Mouse (Mus musculus) stomach, embryonic 14.5 days (tissue): ENCODE measurements around the gene Gsta3. TPM values are rescaled to one million over a fixed set of nuclear protein-coding genes. Genes with fewer than 3 reads are reported as not detected.
A peak's percentile ranks its signal among the peaks of the same experiment; 100 is the strongest.

Experiments used
- ATAC-seq: fragments of 200-750 bp; cut with Nextera tagmentation; 2 replicates; pipeline ENCODE4 v1.8.0; 2017; ENCODE audit warnings: low read depth, moderate TSS enrichment; ENCODE audit not compliant: insufficient number of reproducible peaks, insufficient read depth, low FRiP score
- H3K27ac ChIP-seq: fragments of 300-500 bp; sonication (generic); 2 replicates; pipeline ENCODE4 v1.5.1; 2014; ENCODE audit warnings: mild to moderate bottlenecking, low read length, moderate library complexity, mixed read lengths
- H3K27me3 ChIP-seq: fragments of 300-500 bp; sonication (generic); 2 replicates; pipeline ENCODE4 v1.6.1; 2014; ENCODE audit warnings: low read length, control low read depth, mixed read lengths; ENCODE audit not compliant: control insufficient read depth, insufficient read depth
- H3K36me3 ChIP-seq: fragments of 300-500 bp; sonication (generic); 2 replicates; pipeline ENCODE4 v1.6.1; 2014; ENCODE audit warnings: mild to moderate bottlenecking, control low read depth, low read length, moderate library complexity, mixed read lengths; ENCODE audit not compliant: control insufficient read depth, insufficient read depth
- H3K4me1 ChIP-seq: fragments of 300-500 bp; sonication (generic); 2 replicates; pipeline ENCODE4 v1.6.1; 2014; ENCODE audit warnings: low read length, control low read depth, mixed read lengths; ENCODE audit not compliant: control insufficient read depth, insufficient read depth
- H3K4me2 ChIP-seq: fragments of 300-500 bp; sonication (generic); replicated peaks from 2 replicates; pipeline ENCODE4 v1.6.1; 2014; ENCODE audit warnings: low read depth, low read length, control low read depth
- H3K4me3 ChIP-seq: fragments of 300-500 bp; sonication (generic); 2 replicates; pipeline ENCODE4 v1.5.1; 2014; ENCODE audit warnings: low read depth, low read length, control low read depth
- H3K9ac ChIP-seq: fragments of 300-500 bp; sonication (generic); replicated peaks from 2 replicates; pipeline ENCODE4 v1.6.1; 2014; ENCODE audit warnings: low read depth, mild to moderate bottlenecking, control low read depth, low read length, moderate library complexity, mixed read lengths
- H3K9me3 ChIP-seq: fragments of 300-500 bp; sonication (generic); 2 replicates; pipeline ENCODE4 v1.6.1; 2016; ENCODE audit warnings: low read depth, low read length, control low read depth; ENCODE audit not compliant: control insufficient read depth
- WGBS: fragments of 180-500 bp; shearing (Covaris S2); extraction: QIAGEN DNeasy Blood & Tissue Kit; methylation state at CpG from one replicate; pipeline ENCODE4 v1.1.7; 2014; 5-methylcytosine and 5-hydroxymethylcytosine counted together
- polyA plus RNA-seq: library from polyadenylated mRNA; unstranded; fragments of >200 nt; fragmentation: Nextera tagmentation; extraction: Ambion mirVana; gene quantifications from 2 replicates; pipeline ENCODE4 v1.2.1, GENCODE M21; 2014

The Gsta3 gene
- polyA plus RNA-seq, 1 experiment from 2014 or later: 3.3 TPM

DNA sequence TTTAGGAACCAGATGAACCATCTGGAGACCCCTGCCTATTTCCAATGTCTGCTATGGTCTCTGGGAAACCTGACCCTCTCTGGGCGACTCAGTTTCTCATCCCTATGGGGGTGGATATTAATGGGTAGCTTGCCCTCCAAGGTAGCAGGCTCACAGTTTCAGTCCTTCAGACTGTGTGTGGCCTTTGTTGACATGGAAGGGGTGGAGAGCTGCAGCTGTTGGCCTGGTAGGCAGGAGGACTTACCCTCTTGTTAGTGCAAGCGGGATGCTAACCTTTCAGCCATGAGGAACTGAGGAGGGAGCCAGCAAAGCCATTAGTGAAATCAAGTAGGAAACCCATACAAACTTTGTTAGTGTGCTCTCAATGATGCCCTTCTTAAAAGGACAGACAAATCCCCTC lies 10.0 kb upstream of the Gsta3 start:
- H3K27me3 ChIP-seq: no peaks in the 10 kb centered on the region
- WGBS: 62% methylated on average over 2 of the region's 2 CpGs

DNA sequence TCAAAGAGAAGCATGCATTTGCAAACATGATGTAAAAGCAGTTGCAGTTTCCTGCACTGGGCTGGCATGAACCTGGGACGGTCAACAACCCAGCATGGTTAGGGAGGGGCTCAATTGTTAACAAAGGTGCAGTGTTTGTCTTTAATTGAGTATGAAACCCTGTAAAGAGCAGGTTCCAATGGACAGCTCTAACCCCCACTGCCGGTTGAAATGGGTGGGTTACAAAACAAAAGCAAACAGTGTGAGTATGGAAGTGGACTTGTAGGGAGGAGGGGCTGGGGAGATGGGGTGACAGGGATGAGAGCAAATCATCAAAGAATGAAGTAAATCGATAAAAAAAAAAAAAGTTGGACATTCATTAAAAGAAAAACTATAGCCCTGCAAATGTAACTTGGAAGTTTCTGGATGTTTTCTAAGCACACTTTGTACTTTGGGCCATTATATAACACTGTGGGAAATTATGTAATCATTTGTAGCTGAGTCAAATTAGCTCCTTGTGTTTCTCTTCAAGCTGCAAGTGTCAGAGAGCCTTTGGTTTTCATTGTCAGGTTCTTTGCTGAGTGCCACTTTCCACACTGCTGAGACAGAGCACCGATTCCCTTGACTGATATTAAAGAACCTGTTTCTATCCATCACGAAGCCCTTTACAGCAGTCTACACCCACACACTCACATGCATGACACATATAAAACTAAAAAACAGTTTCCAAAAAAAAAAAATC lies 8.5 kb upstream of the Gsta3 start:
- no peaks in the 10 kb centered on the region for H3K4me1 ChIP-seq
- peak overlapping the region; percentile 17; the same call in 1 of the 2 replicates for H3K27ac ChIP-seq
- no peak overlapping the region for H3K4me2 ChIP-seq
- H3K9me3 ChIP-seq: no peaks in the 10 kb centered on the region
- no peak overlapping the region for H3K9ac ChIP-seq
- H3K36me3 ChIP-seq: no peaks in the 10 kb centered on the region
- peak; percentile 86 for ATAC-seq
- H3K4me3 ChIP-seq: no peak overlapping the region
- WGBS: 53% methylated on average over 5 of the region's 5 CpGs
- H3K27me3 ChIP-seq: no peaks in the 10 kb centered on the region

More for the DNA sequence above, 10.0 kb upstream of the Gsta3 start:
- no peak for ATAC-seq
- Histone ChIP-seq H3K36me3 (no peaks in the 10 kb centered on the region), H3K9ac (no peak overlapping the region), H3K27ac (no peak overlapping the region), H3K4me1 (no peaks in the 10 kb centered on the region), H3K9me3 (no peaks in the 10 kb centered on the region), H3K4me3 (no peak overlapping the region), H3K4me2 (no peak overlapping the region)

GRCm38 (mm10) chr1:21232516-21232915 lies 7.9 kb upstream of the Gsta3 start:
- peak overlapping the region; percentile 17; the same call in 1 of the 2 replicates for H3K27ac ChIP-seq
- WGBS: 87% methylated on average over 1 of the region's 1 CpGs
- no peak for ATAC-seq
- H3K4me3 ChIP-seq: no peak overlapping the region
- H3K9ac ChIP-seq: no peak overlapping the region
- H3K9me3 ChIP-seq: no peaks in the 10 kb centered on the region
- H3K4me2 ChIP-seq: no peak overlapping the region
- no peaks in the 10 kb centered on the region for H3K27me3 ChIP-seq
- H3K36me3 ChIP-seq: no peaks in the 10 kb centered on the region
- no peaks in the 10 kb centered on the region for H3K4me1 ChIP-seq

DNA sequence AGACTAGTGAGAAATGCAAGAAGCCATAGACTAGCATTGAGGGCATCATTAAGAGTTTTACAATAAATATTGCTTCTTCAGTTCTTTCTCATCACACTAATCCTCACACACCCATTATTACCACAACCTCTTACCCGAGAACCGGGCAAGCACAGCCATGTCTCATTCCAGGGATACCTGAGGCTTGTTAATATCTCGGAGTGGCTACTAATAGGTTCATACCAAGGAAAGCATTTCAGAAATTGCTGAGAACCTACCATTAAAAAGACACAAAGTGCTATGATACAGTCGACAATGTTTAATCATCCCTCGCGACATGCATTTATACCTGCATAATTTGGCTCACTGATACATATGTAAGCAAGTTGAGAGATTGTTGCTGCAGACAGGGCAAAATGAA lies 5.0 kb upstream of the Gsta3 start:
- Histone ChIP-seq H3K4me3 (no peak overlapping the region), H3K4me2 (no peak overlapping the region), H3K9me3 (no peaks in the 10 kb centered on the region), H3K27me3 (no peaks in the 10 kb centered on the region), H3K27ac (no peak overlapping the region), H3K9ac (no peak overlapping the region), H3K36me3 (no peaks in the 10 kb centered on the region), H3K4me1 (no peaks in the 10 kb centered on the region)
- 85% methylated on average over 6 of the region's 6 CpGs for WGBS
- no peak for ATAC-seq

GRCm38 (mm10) chr1:21241096-21241495 lies 707 bp downstream of the Gsta3 start:
- H3K36me3 ChIP-seq: no peaks in the 10 kb centered on the region
- 72% methylated on average over 1 of the region's 1 CpGs for WGBS
- ATAC-seq: no peak
- H3K9me3 ChIP-seq: no peaks in the 10 kb centered on the region
- no peak overlapping the region for H3K4me2 ChIP-seq
- no peak overlapping the region for H3K9ac ChIP-seq
- H3K27me3 ChIP-seq: no peaks in the 10 kb centered on the region
- no peak overlapping the region for H3K4me3 ChIP-seq
- no peaks in the 10 kb centered on the region for H3K4me1 ChIP-seq
- no peak overlapping the region for H3K27ac ChIP-seq

DNA sequence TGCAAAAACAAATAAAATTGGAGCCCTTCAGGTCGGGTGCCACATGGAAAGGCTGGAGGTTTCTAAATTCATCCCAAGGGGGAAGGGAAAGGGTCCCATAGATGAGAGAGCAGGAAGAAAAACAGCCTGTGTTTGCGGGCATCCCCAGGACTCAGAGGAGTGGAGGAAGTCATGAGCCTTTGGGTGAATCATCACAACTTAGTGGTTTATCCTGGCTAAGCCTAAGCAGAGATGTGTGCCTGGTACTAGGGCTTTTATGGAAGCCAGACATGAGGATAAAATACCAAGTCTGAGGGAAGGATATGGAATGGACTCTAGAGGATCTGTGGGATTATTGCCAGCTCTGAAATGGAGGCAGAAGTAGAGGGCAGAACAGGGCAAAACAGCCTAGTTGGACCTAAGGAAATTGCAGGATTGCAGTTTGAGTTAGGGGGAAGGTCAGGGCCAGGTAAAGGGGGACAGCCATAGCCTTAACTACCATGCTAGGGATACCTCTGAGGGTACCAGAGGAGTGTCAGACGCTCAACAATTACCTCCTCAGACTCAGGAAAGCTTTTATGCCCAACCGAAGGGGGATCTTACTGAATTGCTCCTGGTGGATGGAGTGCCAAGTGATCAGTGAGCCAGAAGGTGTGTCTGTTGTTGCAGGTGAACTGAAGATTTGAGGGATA lies 4.0 kb downstream of the Gsta3 start:
- no peaks in the 10 kb centered on the region for H3K9me3 ChIP-seq
- H3K36me3 ChIP-seq: no peaks in the 10 kb centered on the region
- no peak overlapping the region for H3K4me2 ChIP-seq
- no peak overlapping the region for H3K27ac ChIP-seq
- H3K4me1 ChIP-seq: no peaks in the 10 kb centered on the region
- no peak overlapping the region for H3K4me3 ChIP-seq
- 66% methylated on average over 4 of the region's 4 CpGs for WGBS
- ATAC-seq: no peak
- no peak overlapping the region for H3K9ac ChIP-seq
- no peaks in the 10 kb centered on the region for H3K27me3 ChIP-seq

DNA sequence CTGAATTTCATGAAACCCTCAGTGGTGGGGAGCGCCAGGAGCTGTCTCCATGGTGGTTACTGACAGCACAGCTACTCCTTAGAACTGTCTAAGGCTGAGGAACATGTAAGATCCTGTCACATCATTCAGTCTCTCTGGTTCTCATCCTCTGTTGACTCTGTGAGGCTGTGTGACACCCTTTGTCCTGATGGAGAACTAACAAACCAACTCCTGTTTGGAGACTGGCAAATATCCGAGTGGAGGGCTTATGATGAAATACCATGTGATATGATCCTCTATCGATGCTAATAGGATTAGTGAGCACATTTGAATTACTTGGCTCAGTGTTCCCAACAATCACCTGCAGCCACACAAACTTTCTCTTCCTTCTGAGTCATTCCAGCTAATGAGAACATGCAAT lies 5.7 kb downstream of the Gsta3 start:
- 75% methylated on average over 3 of the region's 3 CpGs for WGBS
- H3K27ac ChIP-seq: no peak overlapping the region

GRCm38 (mm10) chr1:21247896-21248295 lies 7.5 kb downstream of the Gsta3 start:
- no peak overlapping the region for H3K27ac ChIP-seq
- H3K36me3 ChIP-seq: no peaks in the 10 kb centered on the region
- no peak for ATAC-seq
- no peak overlapping the region for H3K4me2 ChIP-seq
- H3K4me3 ChIP-seq: no peak overlapping the region
- H3K27me3 ChIP-seq: no peaks in the 10 kb centered on the region
- H3K4me1 ChIP-seq: no peaks in the 10 kb centered on the region
- no peaks in the 10 kb centered on the region for H3K9me3 ChIP-seq
- no peak overlapping the region for H3K9ac ChIP-seq

More for the DNA sequence above, 5.7 kb downstream of the Gsta3 start:
- Histone ChIP-seq H3K4me1 (no peaks in the 10 kb centered on the region), H3K4me3 (no peak overlapping the region), H3K36me3 (no peaks in the 10 kb centered on the region), H3K9ac (no peak overlapping the region), H3K27me3 (no peaks in the 10 kb centered on the region), H3K4me2 (no peak overlapping the region), H3K9me3 (no peaks in the 10 kb centered on the region)
- ATAC-seq: no peak
